Mouse (Mus musculus): ENCODE results near the gene Tmem206.

- TF ChIP-seq GATA1 (IDR thresholded peaks at IDR 0.05; ENCODE audit: borderline replicate concordance, low read length) (no peak), FLI1 (IDR thresholded peaks at IDR 0.05; ENCODE audit: low read length) (no peak)
These were observed 4.6 kb downstream of the Tmem206 start for GRCm38 (mm10) chr1:191330356-191330755.

Measured in megakaryocyte, embryonic 14.5 days (primary cell).